Mouse (Mus musculus): Measurements from ENCODE around the gene Pten.
A peak's percentile ranks its signal among the peaks of the same experiment; 100 is the strongest.
"Not testable (repeated sequence)": the region's sequence is repeated elsewhere in the genome, so short reads cannot be mapped to it uniquely, and the experiment has no call there.

Pten gene

GRCm38 (mm10) chr19:32755104-32755791 is 2.0 kb upstream of the Pten start:
- no peak for DNase-seq (ENCODE audit: low spot score)

GRCm38 (mm10) chr19:32755792-32756635 is 1.3 kb upstream of the Pten start:
- DNase-seq (ENCODE audit: low spot score): peak; percentile 98

- DNase-seq (ENCODE audit: low spot score): no peak
These were observed 729 bp upstream of the Pten start for GRCm38 (mm10) chr19:32756636-32756899.

GRCm38 (mm10) chr19:32757831-32758792 is 815 bp downstream of the Pten start:
- DNase-seq (ENCODE audit: low spot score): peak; percentile 41

- no peak for DNase-seq (ENCODE audit: low spot score)
These were observed 1.5 kb downstream of the Pten start for GRCm38 (mm10) chr19:32758793-32759161.

- no peak for DNase-seq (ENCODE audit: low spot score)
These were observed 2.2 kb downstream of the Pten start for GRCm38 (mm10) chr19:32759357-32760024.

- no peak for DNase-seq (ENCODE audit: low spot score)
These were observed 3.2 kb downstream of the Pten start for GRCm38 (mm10) chr19:32760499-32760898.

- DNase-seq (ENCODE audit: low spot score): no peak
These were observed 3.9 kb downstream of the Pten start for GRCm38 (mm10) chr19:32761162-32761561.

GRCm38 (mm10) chr19:32762493-32762892 is 5.2 kb downstream of the Pten start:
- DNase-seq (ENCODE audit: low spot score): no peak

- DNase-seq (ENCODE audit: low spot score): no peak
These were observed 21.1 kb downstream of the Pten start for GRCm38 (mm10) chr19:32778411-32778810.

- DNase-seq (ENCODE audit: low spot score): no peak
These were observed 21.8 kb downstream of the Pten start for GRCm38 (mm10) chr19:32779131-32779530.

- no peak for DNase-seq (ENCODE audit: low spot score)
These were observed 24.2 kb downstream of the Pten start for GRCm38 (mm10) chr19:32781305-32782071.

GRCm38 (mm10) chr19:32787388-32787787 is 30.1 kb downstream of the Pten start:
- not testable (repeated sequence) for DNase-seq (ENCODE audit: low spot score)

- DNase-seq (ENCODE audit: low spot score): not testable (repeated sequence)
These were observed 30.7 kb downstream of the Pten start for GRCm38 (mm10) chr19:32788016-32788415.

- no peak for DNase-seq (ENCODE audit: low spot score)
These were observed 32.2 kb downstream of the Pten start for GRCm38 (mm10) chr19:32789535-32789934.

GRCm38 (mm10) chr19:32792610-32793009 is 35.3 kb downstream of the Pten start:
- DNase-seq (ENCODE audit: low spot score): peak; percentile 69

GRCm38 (mm10) chr19:32793901-32794300 is 36.6 kb downstream of the Pten start:
- no peak for DNase-seq (ENCODE audit: low spot score)

- DNase-seq (ENCODE audit: low spot score): no peak
These were observed 43.3 kb downstream of the Pten start for GRCm38 (mm10) chr19:32800557-32800956.

- no peak for DNase-seq (ENCODE audit: low spot score)
These were observed 47.4 kb downstream of the Pten start for GRCm38 (mm10) chr19:32804703-32805102.

GRCm38 (mm10) chr19:32807610-32808009 is 50.3 kb downstream of the Pten start:
- DNase-seq (ENCODE audit: low spot score): no peak

GRCm38 (mm10) chr19:32808690-32809089 is 51.4 kb downstream of the Pten start:
- no peak for DNase-seq (ENCODE audit: low spot score)
